Mouse (Mus musculus) forebrain, embryonic 11.5 days (tissue): Measurements from ENCODE around the gene Snta1. TPM values are rescaled to one million over a fixed set of nuclear protein-coding genes. Genes with fewer than 3 reads are reported as not detected.
"Not testable (repeated sequence)": the region's sequence is repeated elsewhere in the genome, so short reads cannot be mapped to it uniquely, and the experiment has no call there.

Source experiments
- ATAC-seq: fragments of 200-750 bp; cut with Nextera tagmentation; replicated peaks from 2 replicates; pipeline ENCODE4 v1.8.0; 2017; ENCODE audit warnings: moderate TSS enrichment; ENCODE audit not compliant: low FRiP score
- DNase-seq: peaks from one replicate; pipeline ENCODE4 v3.0.0-alpha.2; 2017; ENCODE audit warnings: low spot score
- H3K27ac ChIP-seq: fragments of 300-500 bp; sonication (generic); 2 replicates; pipeline ENCODE4 v1.5.1; 2014; ENCODE audit warnings: low read depth, low read length
- H3K27me3 ChIP-seq: fragments of 300-500 bp; sonication (generic); 2 replicates; pipeline ENCODE4 v1.6.1; 2014; ENCODE audit warnings: mild to moderate bottlenecking, low read length, mixed read lengths; ENCODE audit not compliant: control insufficient read depth, insufficient read depth
- H3K36me3 ChIP-seq: fragments of 300-500 bp; sonication (generic); 2 replicates; pipeline ENCODE4 v1.6.1; 2014; ENCODE audit warnings: mild to moderate bottlenecking, low read length, moderate library complexity, mixed read lengths; ENCODE audit not compliant: control insufficient read depth, insufficient read depth
- H3K4me1 ChIP-seq: fragments of 300-500 bp; sonication (generic); replicated peaks from 2 replicates; pipeline ENCODE4 v1.6.1; 2014; ENCODE audit warnings: low read length, mixed read lengths; ENCODE audit not compliant: control insufficient read depth, insufficient read depth
- H3K4me2 ChIP-seq: fragments of 300-500 bp; sonication (generic); 2 replicates; pipeline ENCODE4 v1.6.1; 2014; ENCODE audit warnings: low read depth, mild to moderate bottlenecking, low read length, moderate library complexity, mixed read lengths; ENCODE audit not compliant: severe bottlenecking
- H3K4me3 ChIP-seq: fragments of 300-500 bp; sonication (generic); 2 replicates; pipeline ENCODE4 v1.5.1; 2014; ENCODE audit warnings: low read depth, low read length
- H3K9ac ChIP-seq: fragments of 300-500 bp; sonication (generic); 2 replicates; pipeline ENCODE4 v1.6.1; 2014; ENCODE audit warnings: low read length
- H3K9me3 ChIP-seq: fragments of 300-500 bp; sonication (generic); 2 replicates; pipeline ENCODE4 v1.6.1; 2016; ENCODE audit warnings: low read length, mixed read lengths; ENCODE audit not compliant: control insufficient read depth
- WGBS: fragments of 180-500 bp; shearing (Covaris S2); extraction: QIAGEN DNeasy Blood & Tissue Kit; methylation state at CpG from one replicate; pipeline ENCODE4 v1.1.7; 2014; 5-methylcytosine and 5-hydroxymethylcytosine counted together
- polyA plus RNA-seq: library from polyadenylated mRNA; unstranded; fragments of >200 nt; fragmentation: Nextera tagmentation; extraction: Ambion mirVana; gene quantifications from 2 replicates; pipeline ENCODE4 v1.2.1, GENCODE M21; 2014

The Snta1 gene
- polyA plus RNA-seq, 1 experiment from 2014 or later, result 3.1 TPM

GRCm38 (mm10) chr2:154372842-154373500 is 34.9 kb downstream of the Snta1 start, which contains the start of gene Cdk5rap1:
Cdk5rap1 (minus strand) TSS chr2:154373010.
- no peak for DNase-seq
- H3K4me1 ChIP-seq, result no peaks in the 10 kb centered on the region

DNA sequence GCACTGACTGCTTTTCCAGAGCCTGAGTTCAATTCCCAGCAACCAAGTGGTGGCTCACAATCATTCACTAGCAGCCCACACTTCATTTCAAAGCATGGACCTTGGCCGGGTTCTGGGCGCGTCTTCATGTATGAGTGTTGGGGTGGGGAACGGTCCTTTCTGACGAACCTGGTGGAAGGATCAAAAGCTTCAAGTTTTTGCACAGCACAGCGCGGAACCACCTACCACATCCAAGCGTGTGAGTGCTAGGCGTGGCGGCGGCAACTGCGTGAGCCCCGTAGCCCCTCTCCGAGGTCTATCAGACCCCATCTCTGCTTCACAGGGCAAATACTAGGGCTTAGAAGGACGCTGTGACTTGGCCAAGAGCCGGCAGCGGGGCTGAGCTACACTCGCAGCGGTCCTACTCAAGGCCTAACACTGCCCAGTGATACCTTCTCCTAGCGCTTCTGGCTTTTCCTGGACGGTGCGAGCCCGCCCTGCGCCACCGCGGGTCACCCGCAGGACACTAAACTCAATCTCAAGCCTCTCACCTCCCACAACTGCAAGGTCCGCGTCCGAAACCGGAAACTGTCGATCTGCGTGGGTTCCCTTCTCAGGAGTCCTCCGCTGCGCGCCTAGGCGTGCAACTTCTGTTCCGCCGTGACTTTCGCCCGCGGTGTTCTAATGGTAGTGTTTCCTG is 35.6 kb downstream of the Snta1 start:
- Histone ChIP-seq H3K9me3 (no peaks in the 10 kb centered on the region), H3K4me1 (no peaks in the 10 kb centered on the region), H3K9ac (peak overlapping the region; percentile 93), H3K4me2 (peak overlapping the region; percentile 73), H3K27me3 (no peaks in the 10 kb centered on the region), H3K27ac (peak overlapping the region; percentile 8; the same call in 1 of the 2 replicates), H3K36me3 (no peaks in the 10 kb centered on the region), H3K4me3 (peak overlapping the region; percentile 79)
- DNase-seq (peak; percentile 92), ATAC-seq (peak; percentile 77)
- under 1% methylated on average over 42 of the region's 42 CpGs for WGBS

More at GRCm38 (mm10) chr2:154372842-154373500, 34.9 kb downstream of the Snta1 start, which contains the start of gene Cdk5rap1:
- peak within 1 kb of the TSS; percentile 93 for H3K9ac ChIP-seq
- H3K36me3 ChIP-seq, result no peaks in the 10 kb centered on the region
- H3K27ac ChIP-seq, result peak within 1 kb of the TSS; percentile 8; the same call in 1 of the 2 replicates
- H3K9me3 ChIP-seq, result no peaks in the 10 kb centered on the region
- H3K4me3 ChIP-seq, result peak within 1 kb of the TSS; percentile 79
- ATAC-seq, result peak; percentile 25; the same call in 1 of the 2 replicates
- 13% methylated on average over 9 of the region's 9 CpGs for WGBS
- H3K4me2 ChIP-seq, result peak within 1 kb of the TSS; percentile 73
- H3K27me3 ChIP-seq, result no peaks in the 10 kb centered on the region

GRCm38 (mm10) chr2:154367510-154367909 is 40.4 kb downstream of the Snta1 start:
- Histone ChIP-seq H3K27ac (no peak overlapping the region), H3K4me3 (no peak overlapping the region), H3K36me3 (no peaks in the 10 kb centered on the region), H3K9ac (no peak overlapping the region), H3K4me1 (no peaks in the 10 kb centered on the region), H3K4me2 (no peak overlapping the region), H3K9me3 (no peaks in the 10 kb centered on the region), H3K27me3 (no peaks in the 10 kb centered on the region)
- ATAC-seq (no peak), DNase-seq (no peak)
- 88% methylated on average over 1 of the region's 1 CpGs for WGBS

- Histone ChIP-seq H3K9ac (peak overlapping the region; percentile 20; the same call in 1 of the 2 replicates), H3K4me2 (peak overlapping the region; percentile 41; the same call in 1 of the 2 replicates), H3K4me3 (peak overlapping the region; percentile 25)
- H3K36me3 ChIP-seq, ATAC-seq, H3K27me3 ChIP-seq, DNase-seq, H3K4me1 ChIP-seq, H3K27ac ChIP-seq, H3K9me3 ChIP-seq: not testable (repeated sequence)
- 77% methylated on average over 15 of the region's 19 CpGs for WGBS
Observed at GRCm38 (mm10) chr2:154354000-154354425, 53.9 kb downstream of the Snta1 start.

DNA sequence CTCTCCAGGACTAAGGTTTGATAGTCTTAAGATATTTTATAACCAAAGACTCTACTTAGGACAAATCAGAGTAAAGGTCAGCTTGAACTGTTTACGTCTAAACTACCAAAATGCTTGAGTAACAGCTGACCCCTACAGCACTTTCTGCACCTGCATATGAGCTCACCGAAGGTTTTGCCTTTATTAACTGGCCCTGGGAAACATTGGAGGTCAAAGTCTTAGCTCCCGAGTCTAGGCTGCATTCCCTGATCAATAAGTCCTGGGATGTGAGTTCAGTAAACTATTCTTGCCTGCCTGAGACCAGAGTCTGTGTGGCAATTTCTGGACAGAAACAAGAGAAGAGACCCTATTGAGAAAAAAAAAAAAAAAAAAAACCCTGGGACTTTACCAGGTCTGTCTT is 59.7 kb downstream of the Snta1 start:
- no peaks in the 10 kb centered on the region for H3K36me3 ChIP-seq
- no peak overlapping the region for H3K27ac ChIP-seq
- no peaks in the 10 kb centered on the region for H3K27me3 ChIP-seq
- H3K9ac ChIP-seq, result no peak overlapping the region
- H3K9me3 ChIP-seq, result no peaks in the 10 kb centered on the region
- H3K4me1 ChIP-seq, result no peaks in the 10 kb centered on the region
- no peak for ATAC-seq
- 95% methylated on average over 3 of the region's 3 CpGs for WGBS
- DNase-seq, result no peak
- no peak overlapping the region for H3K4me2 ChIP-seq
- H3K4me3 ChIP-seq, result no peak overlapping the region

GRCm38 (mm10) chr2:154339356-154339755 is 68.5 kb downstream of the Snta1 start:
- no peak overlapping the region for H3K9ac ChIP-seq
- no peak overlapping the region for H3K27ac ChIP-seq
- H3K4me3 ChIP-seq, result no peak overlapping the region
- no peak overlapping the region for H3K4me2 ChIP-seq
- WGBS, result 65% methylated on average over 2 of the region's 2 CpGs
- no peaks in the 10 kb centered on the region for H3K9me3 ChIP-seq
- ATAC-seq, result no peak
- H3K36me3 ChIP-seq, result no peaks in the 10 kb centered on the region
- no peaks in the 10 kb centered on the region for H3K4me1 ChIP-seq
- H3K27me3 ChIP-seq, result no peaks in the 10 kb centered on the region
- DNase-seq, result no peak

DNA sequence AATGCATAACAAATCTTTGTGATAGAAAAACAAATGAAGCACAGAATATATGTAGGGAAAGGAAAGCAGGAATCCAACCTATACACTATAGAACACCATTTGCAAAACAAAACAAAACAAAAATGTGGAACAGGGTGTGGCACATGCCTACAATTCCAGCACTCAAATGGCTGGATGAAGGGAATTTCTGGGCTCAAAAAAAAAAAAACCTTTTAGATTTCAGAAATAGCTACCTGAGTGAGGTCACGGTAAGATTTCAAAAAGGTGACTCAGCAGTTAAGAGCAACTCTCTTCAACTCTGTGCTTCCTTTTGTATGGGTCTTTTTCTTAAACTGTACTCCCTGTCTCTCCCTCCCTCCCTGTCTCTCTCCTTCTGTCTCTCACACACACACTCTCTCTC is 69.7 kb downstream of the Snta1 start:
- no peaks in the 10 kb centered on the region for H3K9me3 ChIP-seq
- 75% methylated on average over 1 of the region's 1 CpGs for WGBS

DNA sequence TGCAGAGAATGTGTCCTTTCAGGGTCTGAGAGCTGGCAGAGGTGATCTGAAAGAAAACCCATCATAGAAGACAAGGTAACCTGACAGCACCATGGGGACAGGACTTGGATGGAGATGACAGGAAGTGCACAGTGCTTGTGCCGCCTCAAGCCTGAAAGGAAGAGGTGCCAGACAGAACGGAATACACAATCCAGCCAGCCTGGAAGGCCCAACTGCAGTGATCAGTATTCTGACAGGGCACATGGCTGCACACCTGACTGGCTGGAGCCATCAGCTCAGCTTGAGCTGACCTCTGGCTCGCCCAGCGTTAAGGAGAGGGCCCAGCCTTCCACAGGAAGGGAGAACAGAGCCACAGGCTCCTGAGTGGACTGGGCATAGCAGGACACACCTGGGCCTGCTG is 72.3 kb downstream of the Snta1 start:
- no peak for ATAC-seq
- WGBS, result 82% methylated on average over 4 of the region's 4 CpGs
- Histone ChIP-seq H3K4me2 (no peak overlapping the region), H3K27me3 (no peaks in the 10 kb centered on the region), H3K27ac (no peak overlapping the region), H3K36me3 (no peaks in the 10 kb centered on the region), H3K4me3 (no peak overlapping the region), H3K9me3 (no peaks in the 10 kb centered on the region), H3K4me1 (no peaks in the 10 kb centered on the region), H3K9ac (no peak overlapping the region)
- DNase-seq, result no peak

More for the DNA sequence above, 69.7 kb downstream of the Snta1 start:
- Histone ChIP-seq H3K9ac (no peak overlapping the region), H3K27me3 (no peaks in the 10 kb centered on the region), H3K4me2 (no peak overlapping the region), H3K27ac (no peak overlapping the region), H3K4me1 (no peaks in the 10 kb centered on the region), H3K36me3 (no peaks in the 10 kb centered on the region), H3K4me3 (no peak overlapping the region)
- ATAC-seq (no peak), DNase-seq (no peak)
